ENCODE assay signal across 9 mouse cellular contexts in the genomic region with DNA sequence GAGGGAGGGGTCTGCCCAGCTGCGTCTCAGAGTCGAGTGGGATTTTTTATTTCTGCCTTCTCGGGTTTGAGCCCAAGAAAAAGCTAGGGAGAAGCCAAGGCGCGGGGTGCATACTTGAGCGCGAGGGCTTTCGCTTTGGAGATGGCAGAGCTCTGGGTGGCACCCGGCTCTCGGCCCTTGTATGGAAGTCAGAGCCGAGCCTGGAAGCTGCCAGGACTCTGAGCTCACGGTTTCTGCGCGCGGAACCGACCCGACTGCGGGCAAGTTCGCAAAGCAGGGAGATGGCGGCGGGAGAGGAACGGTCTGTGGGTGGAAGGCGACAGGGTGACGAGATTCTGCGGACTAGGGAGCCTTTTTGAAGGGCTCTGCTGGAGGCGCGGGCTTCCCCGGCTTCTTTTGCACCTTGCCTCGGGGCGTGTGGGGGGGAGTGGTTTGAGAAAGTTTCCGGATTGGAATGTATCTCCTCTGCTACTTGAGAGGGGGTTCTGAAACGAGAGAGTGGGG. TPM values are rescaled to one million over a fixed set of nuclear protein-coding genes. Genes with fewer than 3 reads are reported as not detected.
DNase-seq lines count a peak whose midpoint lies in the region; ATAC-seq lines count a peak whose summit lies in the region.
"Had no signal": no experiment of that assay in that cellular context is flagged by ENCODE, and none has a peak within 500 bp of the region (broad histone marks: within the 10 kb centered on the region; RNA-seq: fewer than 3 reads in every experiment).

No protein-coding gene starts in this region.

- H3K27me3 ChIP-seq in heart, embryonic 10.5 days (ENCODE audit: insufficient read depth, poor library complexity, severe bottlenecking), result peaks cover 53% of the 10 kb centered on the region
- H3K27me3 ChIP-seq in kidney, embryonic 14.5 days (ENCODE audit: control insufficient read depth, insufficient read depth, low read length), result peaks cover 24% of the 10 kb centered on the region

- peak overlapping the region; percentile 80 for H3K4me3 ChIP-seq in heart, embryonic 10.5 days
- H3K4me3 ChIP-seq in kidney, embryonic 14.5 days (ENCODE audit: low read length), result peak overlapping the region; percentile 77

- no peaks in the 10 kb centered on the region for H3K36me3 ChIP-seq in heart, embryonic 10.5 days
- H3K36me3 ChIP-seq in kidney, embryonic 14.5 days (ENCODE audit: control insufficient read depth, insufficient read depth, low read length), result no peaks in the 10 kb centered on the region
- H3K36me3 ChIP-seq: G1E had no signal

- WGBS in heart, embryonic 10.5 days, result under 1% methylated on average over 32 of the region's 32 CpGs
- under 1% methylated on average over 32 of the region's 32 CpGs for WGBS in kidney, embryonic 14.5 days

- intact Hi-C loops in heart, postnatal 25 days (cut with DNase I), result no loop called here

- peak; percentile 18 to 45 for DNase-seq in heart, adult 18-20 months
- DNase-seq in heart, postnatal 25 days (ENCODE audit: low spot score), result no peak
- peak; percentile 74 for DNase-seq in cerebellum, adult 18-20 months
- DNase-seq in heart, embryonic 10.5 days (ENCODE audit: low spot score), result no peak
- peak; percentile 23 to 44 for DNase-seq in lung, postnatal 4 days
- peak; percentile 25 for DNase-seq in testis, postnatal 14 days (ENCODE audit: low spot score)
- DNase-seq in layer of hippocampus, adult 9-11 months, result no peak

- H3K9ac ChIP-seq in kidney, embryonic 14.5 days (ENCODE audit: low read depth, low read length), result peak overlapping the region; percentile 45; the same call in 1 of the 2 replicates

- no peaks in the 10 kb centered on the region for H3K9me3 ChIP-seq in heart, embryonic 10.5 days
- no peaks in the 10 kb centered on the region for H3K9me3 ChIP-seq in kidney, embryonic 14.5 days (ENCODE audit: control insufficient read depth, low read length)

- peak overlapping the region; percentile 84 for H3K4me2 ChIP-seq in kidney, embryonic 14.5 days (replicated peaks; ENCODE audit: low read depth, low read length)

- ATAC-seq in kidney, embryonic 14.5 days (ENCODE audit: low FRiP score, low TSS enrichment), result no peak

- H3K4me1 ChIP-seq in heart, embryonic 10.5 days, result peaks cover 48% of the 10 kb centered on the region
- 0 out of 2 replicates have a peak, but pooled peaks cover 7% of the 10 kb centered on the region for H3K4me1 ChIP-seq in kidney, embryonic 14.5 days (ENCODE audit: control insufficient read depth, insufficient read depth, low read length)

- no peak overlapping the region for H3K27ac ChIP-seq in heart, embryonic 10.5 days
- no peak overlapping the region for H3K27ac ChIP-seq in kidney, embryonic 14.5 days (ENCODE audit: low read depth, low read length)

RNA-seq across cellular contexts. Expression of gene Igsf9b, which starts 1.2 kb away (rescaled TPM):
- 1 to 10 TPM; 3.6 to 3.8 TPM for total RNA-seq in heart, adult 18-20 months (2021)
- total RNA-seq in heart, postnatal 25 days (2021), result 1 to 10 TPM; 7.2 to 8.6 TPM
- 2.0 and 2.2 TPM in 2 replicates for polyA plus RNA-seq in heart, embryonic 10.5 days (2016; fragmentation: Nextera tagmentation; extraction: Ambion mirVana)
- polyA plus RNA-seq in kidney, embryonic 14.5 days (2014; fragmentation: Nextera tagmentation; extraction: Ambion mirVana), result 1.9 and 2.2 TPM in 2 replicates
- polyA plus RNA-seq: G1E had no signal

Comparison
In these comparisons a context has a peak if more than half of its experiments do, and no peak if none do; other contexts are left out.
1. DNase-seq: peak in heart, adult 18-20 months (2 of 2), cerebellum, adult 18-20 months (2 of 2), lung, postnatal 4 days (2 of 2) and testis, postnatal 14 days (single experiment); none in heart, postnatal 25 days (single experiment), heart, embryonic 10.5 days (single experiment) and layer of hippocampus, adult 9-11 months (single experiment).